In genomic region chr3:145478446-145478845, GRCm38 (mm10) we compare ENCODE assay signal across 11 mouse cellular contexts.
"Had no signal": no experiment of that assay in that cellular context is flagged by ENCODE, and none has a peak within 500 bp of the region (broad histone marks: within the 10 kb centered on the region; RNA-seq: fewer than 3 reads in every experiment).

No protein-coding gene starts in this region.

- DNase-seq: kidney, adult 11 months; left cerebral cortex, postnatal 4 days; thymus, postnatal 4 days had no signal

- H3K4me3 ChIP-seq: limb, embryonic 13.5 days; megakaryocyte, embryonic 14.5 days; midbrain, embryonic 15.5 days; neural tube, embryonic 12.5 days had no signal

- H3K27ac ChIP-seq: limb, embryonic 13.5 days; liver, embryonic 14.5 days; macrophage; midbrain, embryonic 15.5 days; neural tube, embryonic 12.5 days; stomach, postnatal 0 days had no signal

- H3K4me1 ChIP-seq: limb, embryonic 13.5 days; megakaryocyte, embryonic 14.5 days; midbrain, embryonic 15.5 days; neural tube, embryonic 12.5 days had no signal

- H3K36me3 ChIP-seq: limb, embryonic 13.5 days; midbrain, embryonic 15.5 days; neural tube, embryonic 12.5 days had no signal

- H3K9me3 ChIP-seq: limb, embryonic 13.5 days; megakaryocyte, embryonic 14.5 days; midbrain, embryonic 15.5 days; neural tube, embryonic 12.5 days had no signal

- H3K27me3 ChIP-seq: limb, embryonic 13.5 days; megakaryocyte, embryonic 14.5 days; midbrain, embryonic 15.5 days; neural tube, embryonic 12.5 days had no signal

- H3K9ac ChIP-seq: limb, embryonic 13.5 days; liver, embryonic 14.5 days; midbrain, embryonic 15.5 days; neural tube, embryonic 12.5 days had no signal

- ATAC-seq: midbrain, embryonic 15.5 days had no signal

- H3K4me2 ChIP-seq: limb, embryonic 13.5 days; midbrain, embryonic 11.5 days; midbrain, embryonic 15.5 days; neural tube, embryonic 12.5 days had no signal
